Mouse (Mus musculus) liver, adult (tissue): ENCODE data around the gene Mbnl1.

ENCODE experiments used
- GATA4 ChIP-seq: IDR thresholded peaks from 2 replicates; pipeline ENCODE4 v1.6.1; 2014; ENCODE audit warnings: mild to moderate bottlenecking, low read length; ENCODE audit not compliant: insufficient replicate concordance

The Mbnl1 gene

DNA sequence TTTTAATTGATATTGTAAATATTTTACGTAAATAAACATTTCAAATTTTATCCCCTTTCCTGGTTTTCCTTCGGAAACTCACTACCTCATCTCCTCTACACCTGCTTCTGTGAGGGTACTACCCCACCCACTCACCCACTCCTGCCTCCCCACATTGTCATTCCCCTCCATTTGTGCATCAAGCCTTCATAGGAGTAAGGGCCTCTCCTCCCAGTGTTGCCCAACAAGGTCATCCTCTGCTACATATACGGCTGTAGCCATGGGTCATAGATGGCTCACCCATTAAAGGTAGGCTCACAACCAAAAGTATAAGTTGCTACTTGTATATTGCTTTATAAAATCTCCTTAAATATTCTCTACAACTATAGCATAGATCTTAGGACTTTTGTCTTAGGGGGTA lies 34.9 kb downstream of the Mbnl1 start:
- TF ChIP-seq GATA4 = no peak

DNA sequence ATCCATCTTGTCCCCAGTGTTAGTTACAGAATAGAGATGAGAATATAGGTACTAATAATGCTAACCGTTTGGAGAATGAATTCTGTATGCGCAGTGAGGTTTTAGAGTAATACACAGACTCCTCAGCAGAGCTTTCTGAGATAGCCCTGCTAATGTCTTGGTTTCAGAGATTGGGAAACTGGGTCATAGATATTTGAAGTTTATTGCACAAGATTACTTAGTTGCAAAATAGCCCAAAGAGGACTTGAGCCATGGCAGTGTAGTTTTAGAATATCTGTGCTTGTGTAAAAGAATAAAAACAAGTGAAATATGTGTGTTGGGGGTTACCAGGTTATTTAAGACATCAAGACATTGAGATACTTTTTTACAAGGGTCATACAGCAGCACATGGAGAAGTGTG lies 35.3 kb downstream of the Mbnl1 start:
- no peak for TF ChIP-seq GATA4

DNA sequence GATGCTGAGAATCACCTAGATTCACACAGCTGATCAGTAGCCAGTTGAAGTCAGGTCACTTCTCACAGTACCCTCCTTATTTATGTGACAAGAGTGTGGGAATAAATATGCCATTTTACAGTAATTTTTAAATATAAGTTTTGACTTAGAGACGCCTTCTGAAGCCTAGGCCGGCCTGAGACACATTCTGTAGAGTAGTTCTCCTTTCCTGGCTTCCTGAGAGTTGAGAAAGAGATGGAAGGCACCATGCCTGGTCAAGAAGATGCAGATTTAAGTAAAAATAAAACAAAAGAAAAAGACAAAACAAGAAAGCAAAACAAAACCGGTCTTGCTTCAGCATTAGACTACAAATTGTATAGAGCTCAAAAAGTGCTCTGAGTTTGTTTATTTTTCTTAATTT lies 38.6 kb downstream of the Mbnl1 start:
- no peak for TF ChIP-seq GATA4

DNA sequence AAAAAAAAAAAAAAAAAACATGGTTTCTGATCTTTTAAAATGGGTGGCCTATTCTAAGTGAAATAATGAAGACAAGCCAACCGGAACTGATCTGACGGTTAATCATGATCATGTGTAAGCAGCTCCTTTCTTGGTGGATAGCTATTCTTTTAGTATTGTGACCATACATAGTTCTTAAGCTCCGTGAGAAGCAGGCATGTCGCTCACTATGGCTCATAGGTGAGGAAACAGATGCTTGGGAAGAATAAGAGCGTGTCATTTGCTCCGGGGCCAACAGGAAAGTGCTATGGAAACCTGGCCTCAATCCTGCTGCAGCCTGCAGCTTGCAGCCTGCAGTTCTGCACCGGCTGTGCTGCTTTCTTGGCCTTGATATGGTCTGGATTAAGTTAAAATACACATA lies 40.7 kb downstream of the Mbnl1 start:
- no peak for TF ChIP-seq GATA4

DNA sequence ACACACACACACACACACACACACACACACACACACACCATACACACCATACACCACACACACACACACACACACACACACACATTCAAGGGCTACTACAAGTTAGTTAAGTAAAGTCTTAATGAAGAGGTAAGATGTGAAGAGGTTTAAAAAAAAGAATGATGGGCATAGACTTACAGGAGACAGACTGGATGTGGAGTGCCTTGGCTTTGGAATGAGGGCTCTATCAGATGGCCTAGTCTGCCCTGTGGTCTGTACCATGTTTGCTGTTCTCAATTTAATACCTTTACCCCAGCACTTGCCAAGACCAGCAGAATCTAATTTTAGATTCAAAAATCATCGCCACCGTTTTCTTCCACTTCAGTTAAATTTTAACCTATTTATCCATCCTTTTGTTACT lies 41.1 kb downstream of the Mbnl1 start:
- peak; percentile 38; the same call in 1 of the 2 replicates for TF ChIP-seq GATA4

DNA sequence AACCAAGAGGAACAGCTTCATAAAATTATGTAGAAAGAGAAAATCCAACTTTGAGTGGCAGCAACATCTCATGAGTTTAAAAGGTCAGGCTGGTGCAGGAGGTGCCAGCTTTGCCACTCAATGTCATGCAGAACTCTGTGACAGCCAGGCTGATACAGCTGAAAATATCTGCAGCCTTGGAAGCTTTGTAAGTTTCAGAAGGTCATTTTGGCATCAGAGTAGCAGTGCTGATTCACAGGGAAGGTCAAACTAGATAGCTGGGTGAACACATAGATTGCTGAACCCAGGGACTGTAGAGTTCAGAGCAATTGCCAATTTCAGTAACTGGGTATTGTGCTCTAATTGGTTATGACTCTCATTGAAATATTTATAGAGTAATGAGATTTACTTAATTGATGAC lies 42.8 kb downstream of the Mbnl1 start:
- peak; percentile 36; the same call in 1 of the 2 replicates for TF ChIP-seq GATA4

DNA sequence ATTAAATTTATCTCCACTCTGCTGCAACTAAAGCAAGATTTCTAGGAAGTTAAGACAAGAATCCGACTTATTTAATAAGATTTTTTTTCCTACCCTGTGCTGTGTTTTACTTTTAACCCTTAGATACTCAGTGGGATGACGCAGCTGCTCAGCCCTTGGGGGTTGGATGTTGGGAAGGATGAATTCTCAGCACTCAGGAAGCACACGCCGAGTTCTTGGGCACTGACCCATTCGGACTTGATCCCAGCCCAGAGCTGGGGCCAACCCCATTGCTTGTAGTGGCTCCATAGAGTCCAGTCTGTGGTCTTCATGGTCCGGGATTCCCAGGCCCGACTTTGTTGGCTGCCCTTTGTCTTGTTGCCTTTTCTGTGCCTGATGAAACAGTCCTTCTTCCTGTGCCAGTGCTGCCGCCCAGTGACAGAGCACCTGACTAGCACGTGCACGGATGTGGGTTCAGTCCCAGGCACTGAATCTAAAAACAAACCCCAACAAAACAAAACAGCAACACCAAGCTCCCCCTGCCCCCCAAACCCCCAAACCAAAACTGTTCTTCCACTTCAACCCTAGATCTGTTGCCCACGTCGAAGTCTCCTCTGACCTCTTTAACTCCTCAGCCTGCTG lies 43.5 kb downstream of the Mbnl1 start:
- TF ChIP-seq GATA4 = peak; percentile 7; the same call in 1 of the 2 replicates

DNA sequence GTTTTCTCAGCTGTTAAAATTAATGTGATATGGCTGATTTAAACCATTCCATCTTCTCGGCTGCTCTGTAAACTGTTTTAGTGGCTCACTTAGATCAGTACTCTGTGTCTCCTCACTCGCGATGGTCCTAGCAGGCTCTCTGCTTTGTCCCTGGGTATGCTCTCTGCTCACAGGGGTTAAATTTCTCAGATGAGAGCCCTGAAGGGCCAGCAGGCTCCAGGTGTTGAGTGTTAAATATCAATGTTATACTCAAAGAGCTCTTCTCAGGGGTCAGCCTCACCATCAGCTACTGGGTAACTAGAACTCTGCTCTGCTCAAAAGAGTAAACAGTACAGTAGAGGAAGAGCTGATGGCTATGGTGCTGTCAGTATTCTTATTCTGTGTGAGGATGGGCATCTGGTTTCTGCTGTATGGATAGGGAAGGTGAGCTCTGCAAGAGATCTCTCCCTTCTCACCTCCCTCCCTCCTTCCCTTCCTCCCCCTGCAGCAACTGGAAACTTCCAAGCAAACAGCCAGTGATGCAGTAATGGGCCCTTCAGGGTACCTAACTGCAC lies 44.7 kb downstream of the Mbnl1 start:
- no peak for TF ChIP-seq GATA4

DNA sequence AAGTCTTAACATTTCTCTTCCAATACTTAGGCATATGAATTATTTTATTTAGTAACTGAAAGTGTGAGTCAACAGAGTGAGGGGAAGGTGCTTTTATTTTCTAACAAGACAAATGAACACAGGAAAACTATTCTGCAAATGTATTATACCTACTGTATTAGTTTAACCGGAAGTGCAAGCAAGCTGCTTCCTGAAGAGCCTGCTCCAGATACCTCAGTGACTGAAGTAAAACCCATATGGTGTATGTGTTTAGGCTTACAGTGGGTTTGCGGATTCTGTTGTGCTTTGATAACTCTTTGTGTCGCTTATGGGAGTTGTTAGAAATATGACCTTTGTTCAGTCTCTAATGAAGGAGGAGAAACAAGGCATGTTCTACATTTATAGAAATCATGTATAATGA lies 46.7 kb downstream of the Mbnl1 start:
- TF ChIP-seq GATA4 = no peak

DNA sequence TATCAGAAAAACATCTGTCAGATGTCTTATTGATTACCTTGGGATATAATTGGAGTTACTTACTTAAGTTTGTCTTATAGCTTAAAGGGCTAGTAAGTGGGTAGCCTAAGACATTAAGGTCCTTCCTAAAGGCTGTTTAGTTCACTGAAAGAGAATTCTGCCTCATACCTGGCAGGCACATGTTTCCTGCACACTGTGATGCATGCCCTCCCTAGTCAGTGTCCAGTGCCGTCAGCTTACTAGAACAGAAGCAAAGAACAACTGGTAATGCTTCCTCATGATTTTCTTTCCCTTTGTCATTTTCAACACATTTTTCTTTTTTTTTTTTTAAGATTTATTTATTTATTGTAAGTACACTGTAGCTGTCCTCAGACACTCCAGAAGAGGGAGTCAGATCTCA lies 51.5 kb downstream of the Mbnl1 start:
- TF ChIP-seq GATA4 = no peak

DNA sequence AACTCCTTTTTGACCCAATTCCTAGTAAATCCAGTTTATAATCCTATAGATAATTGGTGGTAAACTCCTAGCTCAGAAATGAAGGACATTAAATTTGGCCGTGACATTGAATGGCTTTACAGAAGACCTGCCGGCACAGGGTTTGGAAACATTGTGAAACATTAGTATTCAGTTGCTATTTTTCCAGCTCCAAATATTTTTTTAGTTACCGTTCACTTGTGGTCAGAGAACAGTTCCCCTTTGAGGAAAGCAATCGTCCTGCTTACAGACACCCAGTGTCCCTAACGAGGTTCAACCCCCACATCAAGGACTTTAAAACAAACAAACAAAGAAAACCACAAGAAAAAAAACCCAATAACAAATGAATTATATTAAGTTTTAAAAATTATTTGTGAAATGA lies 58.7 kb downstream of the Mbnl1 start:
- no peak for TF ChIP-seq GATA4

DNA sequence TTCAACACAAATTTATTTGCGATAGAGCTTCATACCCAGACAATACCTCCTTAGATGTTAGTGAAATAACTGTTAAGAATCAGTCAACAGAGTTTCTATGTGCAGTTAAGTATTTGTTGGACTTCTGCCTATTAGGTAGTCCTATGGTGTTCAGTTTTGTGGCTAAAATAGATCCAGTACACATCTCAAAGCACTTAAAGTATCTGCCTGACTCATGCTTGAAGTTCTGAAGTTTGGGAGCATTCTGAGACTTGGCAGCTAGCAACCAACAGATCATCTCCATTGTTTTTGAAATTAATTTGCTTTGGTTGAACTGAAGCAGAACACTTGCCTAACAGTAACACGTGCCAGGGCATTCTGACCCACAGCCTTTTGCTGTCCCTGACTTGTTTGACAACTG lies 59.2 kb downstream of the Mbnl1 start:
- no peak for TF ChIP-seq GATA4

DNA sequence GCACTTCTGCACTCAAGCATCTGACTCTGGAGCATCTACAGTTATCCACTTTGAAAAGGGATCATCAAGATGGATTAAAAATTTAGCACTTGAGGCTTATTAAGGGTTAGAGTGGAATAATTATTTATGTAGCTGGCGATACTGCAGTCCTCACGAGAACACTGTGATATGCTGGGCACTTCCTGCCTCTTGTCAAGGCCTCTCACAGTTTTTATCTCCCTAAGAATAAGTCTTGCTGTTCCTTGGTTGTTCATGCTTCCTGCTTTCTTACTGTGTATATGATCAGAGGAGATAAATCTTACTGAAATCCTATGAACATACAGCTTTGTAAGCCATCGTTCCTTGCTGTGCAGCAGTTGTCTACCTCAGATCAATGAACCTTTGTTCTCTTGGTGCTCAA lies 62.6 kb downstream of the Mbnl1 start:
- peak; percentile 63; the same call in 1 of the 2 replicates for TF ChIP-seq GATA4

DNA sequence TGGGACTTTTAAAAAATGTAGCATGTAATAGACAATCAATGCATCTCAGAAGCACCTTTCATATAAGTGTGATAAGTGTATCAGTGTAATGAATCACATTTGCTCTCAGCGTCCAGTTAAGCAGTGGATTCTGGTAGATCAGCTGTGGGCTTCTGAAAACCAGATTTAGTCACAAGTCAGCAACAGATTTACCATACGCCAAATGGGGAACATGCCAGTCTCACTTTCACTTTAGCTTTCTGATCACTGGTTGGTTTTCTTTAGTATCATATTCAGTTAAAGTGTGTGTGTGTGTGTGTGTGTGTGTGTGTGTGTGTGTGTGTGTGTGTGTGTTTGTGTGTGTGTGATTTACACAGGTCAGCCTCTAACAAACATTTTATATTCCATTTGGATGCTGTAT lies 64.4 kb downstream of the Mbnl1 start:
- no peak for TF ChIP-seq GATA4

DNA sequence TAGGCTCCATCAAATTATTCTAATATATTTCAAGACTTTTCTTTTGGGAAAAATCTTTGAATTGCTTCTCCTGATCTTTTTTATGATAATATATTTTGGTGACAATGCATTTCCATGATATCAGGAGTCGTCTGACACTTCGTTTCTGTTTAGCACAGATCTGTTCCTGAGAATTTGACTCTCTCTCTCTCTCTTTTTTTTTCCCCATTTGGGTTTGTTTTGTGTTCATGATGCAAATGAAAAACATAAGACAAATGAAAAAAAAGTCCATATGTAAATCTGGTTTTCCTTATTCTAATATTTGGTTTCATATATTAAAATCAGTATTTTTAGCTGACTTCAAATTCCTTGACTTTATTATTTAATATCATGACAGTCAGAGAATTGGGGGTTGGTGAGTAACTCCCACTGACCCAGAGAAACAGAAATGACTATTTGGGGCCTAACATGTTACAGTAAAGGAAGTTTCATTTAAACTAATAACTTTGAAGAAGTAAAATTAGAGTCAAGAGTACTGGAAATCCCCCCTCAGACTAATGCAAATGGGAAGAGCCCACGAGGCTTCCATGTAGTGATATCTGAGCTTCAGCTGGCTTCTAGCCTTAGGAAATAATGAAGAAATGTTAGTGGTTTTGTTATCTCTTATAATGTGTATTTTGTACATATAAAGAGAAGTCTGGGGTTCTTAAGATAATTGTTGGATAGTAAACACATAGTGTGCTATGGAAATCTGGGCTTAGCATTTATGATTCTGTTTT lies 65.8 kb downstream of the Mbnl1 start:
- TF ChIP-seq GATA4 = no peak

DNA sequence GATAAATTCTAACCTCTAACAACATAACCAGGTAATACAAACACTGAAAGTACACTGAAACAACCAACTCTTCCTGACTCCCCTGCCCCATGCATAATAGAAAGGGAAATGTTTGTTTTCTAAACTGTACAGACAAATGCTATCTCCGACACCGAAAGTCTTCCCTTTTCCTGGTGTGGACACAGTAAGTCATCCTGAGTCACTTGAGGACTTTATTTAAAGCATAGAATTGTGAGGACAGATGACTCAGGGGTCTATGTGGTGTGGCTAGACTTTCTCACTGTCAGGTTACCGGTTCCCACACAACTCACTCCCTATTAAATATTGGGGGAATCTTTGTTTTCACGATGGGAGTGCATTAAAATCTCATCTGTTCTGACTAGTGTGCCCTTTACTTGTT lies 68.5 kb downstream of the Mbnl1 start:
- TF ChIP-seq GATA4 = no peak
